Comparison of ENCODE assay signal across 16 mouse cellular contexts in genomic region chr17:86162672-86163071, GRCm38 (mm10). TPM values are rescaled to one million over a fixed set of nuclear protein-coding genes. Genes with fewer than 3 reads are reported as not detected.
DNase-seq lines count a peak whose midpoint lies in the region; ATAC-seq and TF ChIP-seq lines count a peak whose summit lies in the region.
"Had no signal": no experiment of that assay in that cellular context is flagged by ENCODE, and none has a peak within 500 bp of the region (broad histone marks: within the 10 kb centered on the region; RNA-seq: fewer than 3 reads in every experiment).

No protein-coding gene starts in this region.

- no peak for ATAC-seq in liver, embryonic 13.5 days (ENCODE audit: low read depth)
- ATAC-seq in liver, embryonic 12.5 days: no peak
- no peak for ATAC-seq in embryonic facial prominence, embryonic 11.5 days (replicated peaks; ENCODE audit: insufficient number of reproducible peaks, low FRiP score, low TSS enrichment, low read depth)
- 0 out of 2 replicates have a peak, but pooled peaks have one; percentile 0 for ATAC-seq in stomach, embryonic 16.5 days (ENCODE audit: insufficient read depth, low FRiP score)

- peaks cover 25% of the 10 kb centered on the region for H3K4me1 ChIP-seq in liver, embryonic 13.5 days (replicated peaks)
- peaks cover 30% of the 10 kb centered on the region for H3K4me1 ChIP-seq in liver, embryonic 12.5 days
- no peaks in the 10 kb centered on the region for H3K4me1 ChIP-seq in embryonic facial prominence, embryonic 11.5 days (ENCODE audit: control insufficient read depth, insufficient read depth, low read length)
- H3K4me1 ChIP-seq in stomach, embryonic 16.5 days (ENCODE audit: control insufficient read depth, insufficient read depth, low read length): peaks cover 6% of the 10 kb centered on the region; the same call in 1 of the 2 replicates

- H3K4me2 ChIP-seq in liver, embryonic 13.5 days: no peak overlapping the region
- H3K4me2 ChIP-seq in liver, embryonic 12.5 days: no peak overlapping the region
- H3K4me2 ChIP-seq in embryonic facial prominence, embryonic 11.5 days (ENCODE audit: low read depth, low read length): no peak overlapping the region
- peak overlapping the region; percentile 5; the same call in 1 of the 2 replicates for H3K4me2 ChIP-seq in stomach, embryonic 16.5 days (ENCODE audit: low read depth, low read length)
- H3K4me2 ChIP-seq: embryonic facial prominence, embryonic 13.5 days; heart, embryonic 12.5 days; limb, embryonic 13.5 days; lung, embryonic 14.5 days; midbrain, embryonic 11.5 days; neural tube, embryonic 13.5 days had no signal

- DNase-seq in gastrocnemius, postnatal 10 days: peak; percentile 16
- DNase-seq in gastrocnemius, adult 2 months: no peak
- peak; percentile 33 for DNase-seq in liver, embryonic 13.5 days
- peak; percentile 26 for DNase-seq in embryonic facial prominence, embryonic 11.5 days (ENCODE audit: low spot score)
- DNase-seq in c-Kit-positive CD71-positive TER-119-positive erythroid progenitor cells, embryonic 14.5 days (ENCODE audit: low spot score): no peak
- DNase-seq: right cerebral cortex, postnatal 25 days had no signal

- intact Hi-C loops in gastrocnemius, adult 2 months (cut with DNase I): loop anchor here (1.0 to 10.0 kb wide), 4 partner anchors 53 to 742 kb away; no protein-coding TSS in a partner anchor

- H3K9me3 ChIP-seq in liver, embryonic 13.5 days (replicated peaks): no peaks in the 10 kb centered on the region
- no peaks in the 10 kb centered on the region for H3K9me3 ChIP-seq in liver, embryonic 12.5 days (replicated peaks)
- H3K9me3 ChIP-seq in embryonic facial prominence, embryonic 11.5 days (replicated peaks; ENCODE audit: control insufficient read depth, low read length): no peaks in the 10 kb centered on the region
- no peaks in the 10 kb centered on the region for H3K9me3 ChIP-seq in stomach, embryonic 16.5 days (replicated peaks; ENCODE audit: control insufficient read depth, low read length)
- H3K9me3 ChIP-seq: embryonic facial prominence, embryonic 13.5 days; G1E; heart, embryonic 12.5 days; limb, embryonic 13.5 days; neural tube, embryonic 13.5 days had no signal

- TF ChIP-seq CTCF in gastrocnemius, adult 2 months (IDR thresholded peaks at IDR 0.05): no peak

- peaks cover 18% of the 10 kb centered on the region for H3K27me3 ChIP-seq in liver, embryonic 13.5 days
- peaks cover 8% of the 10 kb centered on the region for H3K27me3 ChIP-seq in liver, embryonic 12.5 days (replicated peaks)
- H3K27me3 ChIP-seq in embryonic facial prominence, embryonic 11.5 days (ENCODE audit: control insufficient read depth, insufficient read depth, low read length): no peaks in the 10 kb centered on the region
- no peaks in the 10 kb centered on the region for H3K27me3 ChIP-seq in stomach, embryonic 16.5 days (ENCODE audit: control insufficient read depth, insufficient read depth, low read length)
- H3K27me3 ChIP-seq: embryonic facial prominence, embryonic 13.5 days; heart, embryonic 12.5 days; limb, embryonic 13.5 days; neural tube, embryonic 13.5 days had no signal

- no peak overlapping the region for H3K9ac ChIP-seq in liver, embryonic 13.5 days
- no peak overlapping the region for H3K9ac ChIP-seq in liver, embryonic 12.5 days
- H3K9ac ChIP-seq in embryonic facial prominence, embryonic 11.5 days (replicated peaks; ENCODE audit: low read length): no peak overlapping the region
- H3K9ac ChIP-seq in stomach, embryonic 16.5 days (ENCODE audit: low read length): no peak overlapping the region
- H3K9ac ChIP-seq: embryonic facial prominence, embryonic 13.5 days; heart, embryonic 12.5 days; limb, embryonic 13.5 days; lung, embryonic 14.5 days; neural tube, embryonic 13.5 days had no signal

- no peak overlapping the region for H3K4me3 ChIP-seq in gastrocnemius, adult 2 months
- H3K4me3 ChIP-seq in liver, embryonic 13.5 days (replicated peaks): no peak overlapping the region
- no peak overlapping the region for H3K4me3 ChIP-seq in liver, embryonic 12.5 days
- no peak overlapping the region for H3K4me3 ChIP-seq in embryonic facial prominence, embryonic 11.5 days (ENCODE audit: low read depth, low read length)
- H3K4me3 ChIP-seq in stomach, embryonic 16.5 days (replicated peaks; ENCODE audit: low read length): no peak overlapping the region
- H3K4me3 ChIP-seq: embryonic facial prominence, embryonic 13.5 days; heart, embryonic 12.5 days; limb, embryonic 13.5 days; neural tube, embryonic 13.5 days had no signal

- no peaks in the 10 kb centered on the region for H3K36me3 ChIP-seq in liver, embryonic 13.5 days
- H3K36me3 ChIP-seq in liver, embryonic 12.5 days: no peaks in the 10 kb centered on the region
- no peaks in the 10 kb centered on the region for H3K36me3 ChIP-seq in embryonic facial prominence, embryonic 11.5 days (replicated peaks; ENCODE audit: control insufficient read depth, insufficient read depth, low read depth, low read length)
- H3K36me3 ChIP-seq in stomach, embryonic 16.5 days (ENCODE audit: control insufficient read depth, insufficient read depth, low read length): no peaks in the 10 kb centered on the region
- H3K36me3 ChIP-seq: embryonic facial prominence, embryonic 13.5 days; heart, embryonic 12.5 days; limb, embryonic 13.5 days; neural tube, embryonic 13.5 days had no signal

- H3K27ac ChIP-seq in gastrocnemius, adult 2 months: no peak overlapping the region
- H3K27ac ChIP-seq in liver, embryonic 13.5 days: no peak overlapping the region
- no peak overlapping the region for H3K27ac ChIP-seq in liver, embryonic 12.5 days
- no peak overlapping the region for H3K27ac ChIP-seq in embryonic facial prominence, embryonic 11.5 days (replicated peaks; ENCODE audit: low read depth, low read length)
- no peak overlapping the region for H3K27ac ChIP-seq in stomach, embryonic 16.5 days (ENCODE audit: low read length)
- H3K27ac ChIP-seq: embryonic facial prominence, embryonic 13.5 days; limb, embryonic 13.5 days; macrophage; neural tube, embryonic 13.5 days had no signal

- 58% methylated on average over 15 of the region's 15 CpGs for WGBS in liver, embryonic 13.5 days (ENCODE audit: insufficient replicate concordance)
- WGBS in liver, embryonic 12.5 days (ENCODE audit: insufficient replicate concordance): 65% methylated on average over 15 of the region's 15 CpGs
- 46% methylated on average over 15 of the region's 15 CpGs for WGBS in embryonic facial prominence, embryonic 11.5 days
- 56% methylated on average over 15 of the region's 15 CpGs for WGBS in stomach, embryonic 16.5 days

RNA-seq across cellular contexts. Expression of gene Prkce, which starts 4.9 kb away (rescaled TPM):
- total RNA-seq in gastrocnemius, postnatal 10 days (2021): 10 to 100 TPM; 11.3 to 14.0 TPM
- 10 to 100 TPM in 1 of 2 experiments, 1 to 10 TPM in 1; 9.3 to 10.2 TPM for total RNA-seq in gastrocnemius, adult 2 months (2021)
- 0.80 and 0.90 TPM in 2 replicates for polyA plus RNA-seq in liver, embryonic 13.5 days (2015; fragmentation: Nextera tagmentation; extraction: Ambion mirVana)
- 1.9 and 2.3 TPM in 2 replicates for polyA plus RNA-seq in liver, embryonic 12.5 days (2016; fragmentation: Nextera tagmentation; extraction: Ambion mirVana)
- 6.1 and 6.7 TPM in 2 replicates for polyA plus RNA-seq in embryonic facial prominence, embryonic 11.5 days (2014; fragmentation: Nextera tagmentation; extraction: Ambion mirVana)
- polyA plus RNA-seq in stomach, embryonic 16.5 days (2015; fragmentation: Nextera tagmentation; extraction: Ambion mirVana): 4.0 and 4.4 TPM in 2 replicates

RNA-seq across cellular contexts. Expression of gene Srbd1, which starts 17.7 kb away (rescaled TPM):
- 10 to 100 TPM in 1 of 2 experiments, 1 to 10 TPM in 1; 9.4 to 11.0 TPM for total RNA-seq in gastrocnemius, postnatal 10 days (2021)
- 1 to 10 TPM; 5.5 to 8.0 TPM for total RNA-seq in gastrocnemius, adult 2 months (2021)
- polyA plus RNA-seq in liver, embryonic 13.5 days (2015; fragmentation: Nextera tagmentation; extraction: Ambion mirVana): 9.0 and 12.4 TPM in 2 replicates
- 12.2 and 12.6 TPM in 2 replicates for polyA plus RNA-seq in liver, embryonic 12.5 days (2016; fragmentation: Nextera tagmentation; extraction: Ambion mirVana)
- 12.3 and 12.6 TPM in 2 replicates for polyA plus RNA-seq in embryonic facial prominence, embryonic 11.5 days (2014; fragmentation: Nextera tagmentation; extraction: Ambion mirVana)
- polyA plus RNA-seq in stomach, embryonic 16.5 days (2015; fragmentation: Nextera tagmentation; extraction: Ambion mirVana): 14.0 and 14.3 TPM in 2 replicates

Comparison
In these comparisons a context has a peak if more than half of its experiments do, and no peak if none do; other contexts are left out.
1. DNase-seq: peak in gastrocnemius, postnatal 10 days (single experiment), liver, embryonic 13.5 days (single experiment) and embryonic facial prominence, embryonic 11.5 days (single experiment); none in gastrocnemius, adult 2 months (single experiment) and c-Kit-positive CD71-positive TER-119-positive erythroid progenitor cells, embryonic 14.5 days (single experiment).